Mouse (Mus musculus) frontal cortex, adult (tissue): ENCODE measurements at regions not wholly inside any gene's neighbourhood (a gene's known extent, or its start where the extent isn't known, plus 50 kb on each side); places are given as distances from the start of the nearest gene placed in this dataset.

Experiments used
- ATAC-seq: cut with Nextera tagmentation; 2 replicates; pipeline ENCODE4 v1.9.2; 2017; ENCODE audit warnings: mild to moderate bottlenecking, moderate library complexity, mixed read lengths; ENCODE audit not compliant: low TSS enrichment

DNA sequence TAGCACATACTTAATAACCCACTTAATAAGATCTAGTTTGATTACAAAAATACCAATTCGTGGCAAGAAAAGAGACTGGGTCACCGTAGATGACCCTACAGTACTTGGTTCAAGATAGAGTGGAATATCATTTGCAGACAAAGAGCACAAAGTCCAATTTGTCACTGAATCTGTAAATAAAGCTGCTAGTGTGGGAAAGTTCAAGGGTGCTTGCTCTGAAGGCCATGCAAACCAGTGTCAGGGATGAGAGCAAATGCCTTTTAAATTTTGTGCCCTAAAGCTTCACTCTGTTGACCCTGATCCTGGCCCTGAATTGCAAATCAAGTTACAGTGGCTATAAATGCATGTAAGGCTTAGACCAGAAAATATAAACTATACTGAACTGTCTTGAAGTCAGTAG, 113.1 kb downstream of the Cd55b start:
- no peak for ATAC-seq

DNA sequence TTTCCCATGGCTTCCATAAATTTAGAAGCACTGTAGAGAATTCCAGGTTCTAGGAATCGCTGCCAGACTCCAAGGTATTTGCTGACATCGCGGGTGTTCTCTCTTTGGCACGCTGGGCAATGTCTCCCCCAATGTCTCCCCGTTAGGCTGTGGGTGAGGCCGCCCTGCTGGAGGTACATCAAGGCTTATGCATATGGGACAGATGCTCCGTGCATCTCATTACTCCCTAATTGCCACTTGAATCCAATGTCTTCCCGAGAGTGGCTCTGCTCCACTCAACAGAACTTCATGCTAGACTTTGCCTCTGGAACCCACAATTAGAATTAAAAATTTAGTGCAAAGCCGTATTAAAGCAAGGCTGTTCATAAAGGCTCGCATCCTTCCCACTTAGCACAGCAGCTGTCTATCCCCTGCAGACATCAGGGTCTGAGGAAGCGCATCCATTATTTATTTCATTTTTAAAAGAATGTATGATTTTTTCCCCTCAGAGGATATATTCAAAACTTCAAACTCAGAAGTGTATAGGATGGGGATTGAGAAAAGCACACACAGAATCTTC, 120.9 kb downstream of the Cd55b start:
- ATAC-seq: peak; percentile 23; the same call in 1 of the 2 replicates

DNA sequence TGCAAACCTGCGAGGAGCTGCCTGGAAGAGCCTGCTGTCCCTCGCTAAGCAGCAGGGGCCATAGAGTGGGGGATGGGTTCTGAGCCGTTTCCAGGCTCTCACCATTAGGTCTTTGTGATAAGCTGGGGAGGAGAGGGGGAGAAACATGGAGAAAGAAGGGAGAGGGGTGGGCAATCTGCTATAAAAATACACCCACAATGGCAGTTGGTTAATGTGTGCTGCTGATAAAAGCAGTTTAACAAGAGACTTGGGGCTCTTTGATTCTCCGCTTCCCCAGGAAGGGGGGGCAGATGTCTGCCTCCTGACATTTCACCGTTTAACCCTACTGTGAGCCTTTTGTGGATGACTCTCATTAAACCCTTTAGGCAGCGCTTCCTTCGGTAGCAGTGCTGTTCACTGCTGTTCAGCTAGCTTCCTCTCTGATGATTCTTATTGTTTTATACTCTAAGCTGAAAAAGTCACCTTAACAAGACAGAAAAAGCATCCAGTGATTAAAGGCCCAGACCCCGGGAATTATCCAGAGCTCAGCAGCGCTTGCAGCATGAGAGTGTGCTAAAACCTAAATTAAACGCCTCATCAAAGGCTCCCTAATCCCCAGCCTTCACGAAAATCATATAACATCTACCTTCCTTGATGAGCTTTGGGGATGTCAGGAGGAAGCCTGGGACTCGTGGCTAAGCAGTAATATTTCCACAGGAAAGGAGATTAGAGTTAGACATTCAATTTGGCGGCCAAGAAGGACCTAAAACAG, 122.6 kb downstream of the Cd55b start:
- no peak for ATAC-seq

DNA sequence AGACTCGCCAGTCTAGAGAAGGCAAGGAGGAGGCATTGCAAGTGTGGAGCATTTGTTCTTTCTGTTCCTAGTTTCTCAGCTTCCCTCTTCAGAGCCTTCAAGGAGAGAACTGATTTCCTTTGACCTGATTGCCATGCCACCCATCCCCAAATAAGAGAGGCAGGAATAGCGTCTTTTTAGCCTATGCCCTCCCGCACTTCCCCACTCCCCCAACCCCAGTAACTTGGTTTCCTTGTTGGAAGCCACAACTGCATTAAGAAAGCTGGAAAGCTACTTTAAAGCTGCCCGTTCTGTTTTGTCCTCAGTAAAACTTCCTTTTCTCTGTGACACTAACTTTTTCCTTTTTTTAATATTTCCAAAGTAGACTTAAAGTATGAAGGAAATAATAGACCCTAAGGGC, 123.2 kb downstream of the Cd55b start:
- ATAC-seq: no peak

DNA sequence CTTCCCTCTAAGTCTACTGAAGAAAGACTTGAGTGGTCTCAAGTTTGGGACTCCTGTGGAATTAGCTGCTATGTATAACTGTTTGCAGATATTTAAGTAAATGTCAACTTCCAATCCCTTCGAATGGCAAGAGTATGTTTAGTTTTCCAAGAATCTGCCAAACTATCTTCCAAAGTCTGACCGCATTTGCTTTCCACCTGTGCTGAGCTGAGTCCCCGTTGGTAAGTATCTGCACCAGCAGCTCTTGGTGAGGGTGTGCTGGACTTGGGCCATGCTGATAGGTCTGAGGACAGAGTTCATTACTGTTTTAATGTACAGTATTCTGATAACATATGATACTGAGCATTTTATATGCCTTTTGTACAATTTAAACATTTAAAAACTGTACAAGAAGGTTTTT, 123.7 kb downstream of the Cd55b start:
- no peak for ATAC-seq

DNA sequence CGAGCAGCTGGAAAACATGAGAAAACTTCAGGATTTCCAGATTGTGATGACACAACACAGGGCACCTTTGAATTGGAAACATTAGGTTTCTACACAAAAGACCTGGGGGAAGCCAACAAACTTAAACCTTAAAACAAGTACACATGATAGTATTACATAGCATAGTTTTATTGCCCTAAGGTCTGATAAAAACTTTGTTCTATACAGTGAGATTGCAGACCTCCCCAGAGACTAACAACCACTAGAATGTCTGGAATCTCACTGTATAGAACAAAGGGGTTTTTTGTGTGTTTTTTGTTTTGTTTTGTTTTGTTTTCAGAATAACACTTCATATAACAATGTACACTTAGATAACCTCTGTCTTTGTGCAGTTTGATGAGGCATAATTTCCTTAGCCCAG, 124.2 kb downstream of the Cd55b start:
- ATAC-seq: no peak

DNA sequence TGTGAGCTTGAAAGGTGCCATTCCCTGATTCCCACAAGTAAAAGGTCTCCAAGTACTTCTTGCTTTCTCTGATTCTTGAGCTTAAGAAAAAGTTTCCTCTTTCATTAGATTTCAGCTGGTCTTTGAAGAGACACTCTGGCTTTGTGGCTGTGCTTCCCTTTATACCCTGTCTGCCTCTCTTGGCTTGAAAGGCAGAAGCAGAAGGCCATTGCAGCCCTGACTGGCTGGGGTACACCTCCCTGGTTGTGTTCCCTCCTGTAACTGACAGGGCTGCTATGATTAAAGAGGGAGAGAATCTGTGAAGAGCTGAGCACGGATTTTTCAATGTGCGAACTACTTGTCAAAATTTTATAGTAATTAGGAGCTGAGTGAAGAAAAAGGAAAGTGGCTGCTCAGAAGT, 125.3 kb downstream of the Cd55b start:
- 0 out of 2 replicates have a peak, but pooled peaks have one; percentile 31 for ATAC-seq

DNA sequence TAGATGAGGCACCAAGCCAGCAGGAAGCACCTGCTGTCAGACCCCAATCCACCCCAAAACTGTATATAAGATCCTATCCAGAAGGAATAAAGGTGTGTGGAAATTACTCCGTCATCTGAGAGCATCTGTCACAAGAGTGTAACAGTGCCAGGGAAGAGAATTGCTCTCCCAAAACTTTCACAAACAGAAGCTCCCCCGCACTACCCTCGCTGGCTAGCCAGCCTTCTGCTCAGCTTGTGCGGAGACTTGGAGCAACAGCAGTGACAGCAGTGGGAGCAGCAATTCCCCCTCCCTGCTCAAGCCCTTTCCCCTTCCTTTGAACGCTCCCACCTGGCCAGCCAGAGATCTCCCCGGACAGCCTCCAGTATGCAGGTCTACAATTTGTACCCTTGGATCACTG, 136.9 kb downstream of the Cd55b start:
- peak; percentile 83 for ATAC-seq

DNA sequence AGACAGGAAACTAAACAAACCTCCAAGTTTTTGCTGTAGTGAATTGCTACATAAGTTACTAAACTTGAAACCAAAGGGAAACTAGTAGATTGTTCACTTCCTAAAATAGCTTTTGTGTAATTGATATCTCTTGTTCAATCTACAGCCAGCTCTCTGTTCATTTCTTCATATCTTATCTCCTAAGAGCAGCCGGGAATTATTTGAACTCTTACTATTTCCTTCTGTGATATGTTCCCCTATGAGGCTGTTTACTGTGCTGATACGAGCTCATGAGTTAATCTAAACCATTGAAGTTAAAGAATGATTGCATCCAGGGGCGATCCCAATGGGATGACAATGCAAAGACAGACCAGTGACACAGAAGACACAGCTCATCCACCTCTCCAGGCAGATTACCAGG, 140.7 kb downstream of the Cd55b start:
- no peak for ATAC-seq

DNA sequence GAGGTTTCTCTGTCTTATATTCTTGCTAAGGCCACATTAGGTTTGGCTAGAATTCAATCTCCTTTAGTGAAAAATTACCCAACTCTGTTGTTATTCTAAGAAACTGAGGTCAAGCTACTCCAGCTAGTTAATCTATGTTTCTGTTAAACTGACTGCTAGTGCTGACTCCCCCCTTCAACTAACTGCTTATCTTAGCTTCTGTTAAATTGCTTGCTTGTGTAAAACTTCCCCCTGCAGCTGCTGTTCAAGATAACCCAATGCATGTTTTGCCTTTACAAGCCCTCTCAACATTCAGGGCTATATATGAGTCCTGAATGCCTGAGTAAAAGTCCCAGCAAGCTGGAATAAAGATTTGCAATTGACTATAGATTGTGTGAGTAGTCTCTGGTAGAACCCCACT, 143.6 kb downstream of the Cd55b start:
- ATAC-seq: no peak

DNA sequence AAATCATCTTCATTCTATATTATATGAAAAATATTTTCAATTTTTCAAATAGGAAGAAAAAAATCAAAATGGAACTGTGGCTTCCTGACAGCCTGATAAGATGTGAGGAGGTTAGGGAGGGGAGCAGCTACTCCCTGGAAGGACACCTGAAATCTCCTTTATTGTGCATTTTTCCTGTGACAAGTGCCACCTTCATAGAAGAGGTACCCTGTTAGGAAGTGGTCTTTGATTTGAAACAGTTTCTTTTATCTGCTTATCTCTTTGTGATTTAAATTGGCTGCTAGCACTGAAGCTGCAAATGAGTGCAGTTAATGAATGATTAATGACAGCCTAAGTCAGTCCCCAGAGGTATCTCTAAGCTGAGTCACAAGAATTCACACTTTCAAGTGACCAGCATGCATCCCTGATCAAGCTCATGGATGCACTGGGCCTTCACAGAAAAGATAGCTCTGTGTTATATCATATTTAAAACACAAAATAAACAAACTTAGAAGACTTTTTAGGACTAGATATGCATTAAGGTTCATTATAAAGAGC, 144.7 kb downstream of the Cd55b start:
- no peak for ATAC-seq

DNA sequence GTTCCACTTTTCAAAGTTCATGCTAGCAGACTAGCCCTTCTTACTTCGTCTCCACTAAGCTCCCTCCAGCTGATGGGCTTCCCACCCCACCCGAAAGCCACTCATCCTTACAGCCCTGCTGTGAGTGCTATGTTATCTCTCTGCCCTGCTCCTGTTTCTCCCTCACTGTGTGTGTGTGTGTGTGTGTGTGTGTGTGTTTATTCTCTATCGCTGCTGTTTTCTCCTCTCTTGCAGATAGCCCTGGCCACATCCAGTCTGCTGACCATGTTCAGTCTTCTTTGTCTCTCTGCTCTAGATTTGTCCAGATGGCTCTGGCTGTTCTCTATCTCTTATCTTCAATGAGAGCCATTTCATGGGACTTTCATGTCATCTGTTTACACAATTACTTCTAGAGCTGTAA, 145.9 kb downstream of the Cd55b start:
- no peak for ATAC-seq

DNA sequence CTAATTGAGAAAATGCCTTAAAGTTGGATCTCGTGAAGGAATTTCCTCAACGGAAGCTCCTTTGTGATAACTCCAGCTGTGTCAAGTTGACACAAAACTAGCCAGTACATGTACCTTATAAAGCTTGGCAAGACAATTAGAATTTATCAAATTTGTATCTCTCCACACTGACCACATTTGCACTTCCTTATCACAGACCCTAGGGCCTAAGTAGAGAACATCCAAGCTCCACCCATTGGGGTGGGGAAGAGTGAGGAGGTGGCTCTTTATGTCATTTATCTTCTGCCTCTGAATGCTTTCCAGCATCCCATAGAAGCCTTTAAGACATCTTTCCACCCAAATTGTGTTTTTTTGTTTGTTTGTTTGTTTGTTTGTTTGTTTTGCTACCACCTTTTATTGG, 146.8 kb downstream of the Cd55b start:
- ATAC-seq: no peak

DNA sequence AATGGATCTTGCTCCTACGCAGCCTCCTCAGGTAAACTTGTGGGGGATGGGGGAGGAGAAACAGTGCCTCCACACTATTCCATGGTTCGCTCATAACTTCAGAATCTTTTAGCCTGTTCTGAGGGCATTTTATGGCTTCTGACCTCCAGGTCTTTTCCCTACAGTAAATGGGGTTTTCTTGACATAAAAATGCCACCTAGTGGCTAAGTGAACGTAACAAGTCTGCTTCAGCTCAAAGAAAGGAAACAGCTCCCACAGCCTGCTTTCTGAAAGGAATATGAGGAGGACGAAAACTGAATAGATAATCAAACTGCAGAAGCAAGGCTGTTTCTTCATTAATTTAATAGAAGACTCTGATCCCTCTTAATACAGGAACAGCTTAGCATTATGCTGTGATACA, 148.3 kb downstream of the Cd55b start:
- peak; percentile 90 for ATAC-seq

DNA sequence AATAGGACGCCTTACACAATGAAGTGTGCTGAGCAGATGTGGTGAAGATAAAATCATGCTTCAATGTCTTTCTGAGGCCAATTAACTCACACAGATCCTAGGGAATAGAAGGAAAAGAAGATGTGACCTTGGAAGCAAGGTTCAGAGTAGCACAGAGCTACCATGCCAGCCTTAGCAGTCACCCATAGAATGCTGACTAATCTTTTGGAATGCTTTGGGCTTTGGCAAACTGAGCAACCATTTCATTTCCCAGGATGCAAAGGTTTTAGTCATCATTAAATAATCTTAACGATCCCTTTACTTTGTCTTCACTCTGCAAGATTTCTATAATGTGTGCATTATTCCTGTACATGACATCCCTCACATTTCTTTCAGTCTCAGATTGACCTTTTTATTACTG, 152.4 kb downstream of the Cd55b start:
- no peak for ATAC-seq
